Mouse (Mus musculus) neural tube, embryonic 11.5 days (tissue): ENCODE results near the gene Appbp2. TPM values are rescaled to one million over a fixed set of nuclear protein-coding genes. Genes with fewer than 3 reads are reported as not detected.

Source experiments
- ATAC-seq: fragments of 200-750 bp; cut with Nextera tagmentation; 2 replicates; pipeline ENCODE4 v1.8.0; 2017; ENCODE audit warnings: moderate number of reproducible peaks, mild to moderate bottlenecking, moderate TSS enrichment, moderate library complexity; ENCODE audit not compliant: insufficient read depth, low FRiP score, low TSS enrichment
- DNase-seq: peaks from one replicate; pipeline ENCODE4 v3.0.0-alpha.2; 2015; ENCODE audit warnings: low spot score
- H3K27ac ChIP-seq: fragments of 300-500 bp; sonication (generic); 2 replicates; pipeline ENCODE4 v1.5.1; 2014; ENCODE audit warnings: low read depth, mild to moderate bottlenecking, low read length
- H3K27me3 ChIP-seq: fragments of 300-500 bp; sonication (generic); 2 replicates; pipeline ENCODE4 v1.6.1; 2014; ENCODE audit warnings: mild to moderate bottlenecking, low read length, mixed read lengths; ENCODE audit not compliant: control insufficient read depth, insufficient read depth
- H3K36me3 ChIP-seq: fragments of 300-500 bp; sonication (generic); 2 replicates; pipeline ENCODE4 v1.6.1; 2014; ENCODE audit warnings: mild to moderate bottlenecking, low read length, moderate library complexity, mixed read lengths; ENCODE audit not compliant: control insufficient read depth, insufficient read depth
- H3K4me1 ChIP-seq: fragments of 300-500 bp; sonication (generic); 2 replicates; pipeline ENCODE4 v1.6.1; 2014; ENCODE audit warnings: low read length, mixed read lengths; ENCODE audit not compliant: control insufficient read depth, insufficient read depth
- H3K4me2 ChIP-seq: fragments of 300-500 bp; sonication (generic); 2 replicates; pipeline ENCODE4 v1.6.1; 2014; ENCODE audit warnings: low read depth, mild to moderate bottlenecking, moderate library complexity
- H3K4me3 ChIP-seq: fragments of 300-500 bp; sonication (generic); 2 replicates; pipeline ENCODE4 v1.5.1; 2014; ENCODE audit warnings: low read depth, low read length
- H3K9ac ChIP-seq: fragments of 300-500 bp; sonication (generic); 2 replicates; pipeline ENCODE4 v1.6.1; 2014; ENCODE audit warnings: mild to moderate bottlenecking, low read length
- H3K9me3 ChIP-seq: fragments of 300-500 bp; sonication (generic); 2 replicates; pipeline ENCODE4 v1.6.1; 2016; ENCODE audit warnings: low read length; ENCODE audit not compliant: control insufficient read depth
- WGBS: fragments of 180-500 bp; shearing (Covaris S2); extraction: QIAGEN DNeasy Blood & Tissue Kit; methylation state at CpG from one replicate; pipeline ENCODE4 v1.1.7; 2014; 5-methylcytosine and 5-hydroxymethylcytosine counted together
- polyA plus RNA-seq: library from polyadenylated mRNA; unstranded; fragments of >200 nt; fragmentation: Nextera tagmentation; extraction: Ambion mirVana; gene quantifications from 2 replicates; pipeline ENCODE4 v1.2.1, GENCODE M21; 2014

Gene Appbp2
- polyA plus RNA-seq, 1 experiment from 2014 or later, result 61.5 TPM

DNA sequence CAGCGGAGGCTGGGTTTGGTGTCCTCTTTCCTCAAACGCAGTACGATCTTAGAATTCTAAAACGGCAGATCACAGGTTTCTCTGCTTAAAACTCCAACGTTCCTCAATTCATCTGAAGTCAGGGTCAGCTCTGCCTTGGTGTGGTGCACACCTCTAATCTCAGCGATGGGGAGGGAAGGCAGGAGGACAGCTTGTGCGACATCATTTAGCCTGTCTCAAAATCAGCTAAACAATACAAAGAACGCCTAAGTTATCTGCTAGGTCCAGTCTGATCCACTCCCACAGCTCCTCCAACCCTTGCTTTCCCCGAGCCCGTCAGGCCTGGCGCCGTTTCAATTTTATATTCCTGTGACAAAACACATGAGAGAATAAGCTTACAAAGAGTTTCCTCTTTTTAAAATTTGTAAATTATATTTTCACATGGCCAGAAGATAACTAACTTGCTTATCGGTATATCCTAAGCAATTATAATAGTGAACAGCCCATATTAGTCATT lies 51.6 kb downstream of the Appbp2 start:
- no peaks in the 10 kb centered on the region for H3K4me1 ChIP-seq
- H3K9me3 ChIP-seq, result no peaks in the 10 kb centered on the region
- 32% methylated on average over 13 of the region's 13 CpGs for WGBS
- no peak overlapping the region for H3K27ac ChIP-seq
- peak overlapping the region; percentile 45; the same call in 1 of the 2 replicates for H3K9ac ChIP-seq
- H3K4me2 ChIP-seq, result peak overlapping the region; percentile 38
- DNase-seq, result no peak
- no peaks in the 10 kb centered on the region for H3K36me3 ChIP-seq
- peak overlapping the region; percentile 12 for H3K4me3 ChIP-seq
- H3K27me3 ChIP-seq, result no peaks in the 10 kb centered on the region
- no peak for ATAC-seq

DNA sequence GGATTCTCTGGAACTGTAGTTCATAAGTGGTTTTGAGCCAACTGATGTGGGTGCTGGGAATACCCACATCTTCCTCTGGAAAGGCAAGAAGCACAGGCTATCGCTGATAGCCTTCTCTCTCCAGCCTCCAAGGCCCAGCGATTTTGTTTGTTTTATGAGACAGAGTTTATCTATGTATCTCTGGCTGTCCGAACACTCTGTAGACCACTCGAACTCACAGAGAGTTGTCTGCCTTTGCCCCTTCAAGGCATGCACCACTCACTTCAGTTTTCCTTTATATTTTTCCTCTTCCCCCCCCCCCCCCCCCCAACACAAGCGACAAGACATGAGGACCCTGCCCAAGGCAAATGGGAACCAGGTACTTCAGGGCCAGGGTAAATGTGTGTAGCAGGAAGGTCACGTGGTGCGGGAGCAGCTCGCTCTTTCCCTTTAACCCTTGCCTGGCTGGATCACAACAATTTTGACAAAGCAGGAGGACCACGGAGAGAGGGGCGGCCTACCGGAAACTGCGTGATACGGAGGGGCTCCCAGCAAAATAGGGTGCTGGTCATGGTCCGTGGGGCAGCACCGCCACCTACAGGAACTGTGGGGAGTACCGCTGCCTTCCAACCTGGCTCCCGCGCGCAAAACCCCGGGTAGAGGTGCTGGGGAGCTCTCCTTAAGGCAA lies 52.2 kb downstream of the Appbp2 start:
- WGBS, result 5% methylated on average over 20 of the region's 20 CpGs
- DNase-seq, result peak; percentile 88
- Histone ChIP-seq H3K4me3 (peak overlapping the region; percentile 12), H3K27me3 (no peaks in the 10 kb centered on the region), H3K9ac (peak overlapping the region; percentile 45), H3K4me1 (no peaks in the 10 kb centered on the region), H3K9me3 (no peaks in the 10 kb centered on the region), H3K27ac (no peak overlapping the region), H3K36me3 (no peaks in the 10 kb centered on the region), H3K4me2 (peak overlapping the region; percentile 38)
- peak; percentile 81 for ATAC-seq

DNA sequence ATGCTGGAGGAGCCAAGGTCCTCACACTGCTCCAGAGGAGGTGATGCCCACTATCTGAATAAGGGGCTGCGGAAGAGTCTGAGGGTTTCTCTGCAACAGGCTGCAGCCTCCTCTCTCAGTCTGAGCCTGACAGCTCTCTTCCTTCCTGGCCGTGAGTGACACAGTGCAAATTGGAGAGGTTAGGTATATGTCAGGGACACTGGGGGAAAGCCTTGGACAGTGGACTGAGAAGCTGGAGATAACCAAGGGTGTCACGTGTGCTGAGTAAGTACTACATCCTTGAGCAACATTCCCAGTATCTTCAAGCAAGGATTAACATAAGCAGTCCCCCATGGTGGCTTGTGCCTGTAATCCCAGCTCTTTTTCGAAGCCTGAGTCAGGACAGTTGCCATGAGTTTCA lies 56.5 kb downstream of the Appbp2 start:
- H3K4me2 ChIP-seq, result no peak overlapping the region
- WGBS, result 83% methylated on average over 4 of the region's 4 CpGs

DNA sequence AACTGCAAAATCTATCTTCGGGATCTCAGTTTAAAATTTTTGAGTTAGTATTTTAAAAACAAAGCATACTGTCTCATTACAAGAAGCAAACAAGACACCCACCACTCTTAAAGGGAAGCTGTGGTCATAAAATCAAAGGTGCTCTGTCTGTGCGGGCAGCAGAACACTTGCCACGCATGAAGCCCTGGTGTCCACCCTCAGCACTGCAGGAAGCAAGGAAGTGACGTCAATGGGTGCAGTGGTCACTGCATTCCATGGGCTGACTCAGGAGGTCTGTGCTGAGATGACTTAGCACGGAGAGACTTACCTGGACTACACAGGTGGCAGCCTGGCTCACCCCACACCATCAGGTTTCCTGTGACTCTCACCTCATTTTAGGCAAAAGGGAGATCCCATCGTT lies 57.2 kb downstream of the Appbp2 start:
- no peak for DNase-seq
- Histone ChIP-seq H3K4me1 (no peaks in the 10 kb centered on the region), H3K9me3 (no peaks in the 10 kb centered on the region), H3K36me3 (no peaks in the 10 kb centered on the region), H3K9ac (no peak overlapping the region), H3K27me3 (no peaks in the 10 kb centered on the region), H3K4me2 (no peak overlapping the region), H3K27ac (no peak overlapping the region), H3K4me3 (no peak overlapping the region)
- 84% methylated on average over 6 of the region's 6 CpGs for WGBS
- ATAC-seq, result no peak

More for the DNA sequence above, 56.5 kb downstream of the Appbp2 start:
- Histone ChIP-seq H3K27me3 (no peaks in the 10 kb centered on the region), H3K4me1 (no peaks in the 10 kb centered on the region), H3K9me3 (no peaks in the 10 kb centered on the region), H3K4me3 (no peak overlapping the region), H3K9ac (no peak overlapping the region), H3K36me3 (no peaks in the 10 kb centered on the region), H3K27ac (no peak overlapping the region)
- no peak for ATAC-seq
- no peak for DNase-seq

DNA sequence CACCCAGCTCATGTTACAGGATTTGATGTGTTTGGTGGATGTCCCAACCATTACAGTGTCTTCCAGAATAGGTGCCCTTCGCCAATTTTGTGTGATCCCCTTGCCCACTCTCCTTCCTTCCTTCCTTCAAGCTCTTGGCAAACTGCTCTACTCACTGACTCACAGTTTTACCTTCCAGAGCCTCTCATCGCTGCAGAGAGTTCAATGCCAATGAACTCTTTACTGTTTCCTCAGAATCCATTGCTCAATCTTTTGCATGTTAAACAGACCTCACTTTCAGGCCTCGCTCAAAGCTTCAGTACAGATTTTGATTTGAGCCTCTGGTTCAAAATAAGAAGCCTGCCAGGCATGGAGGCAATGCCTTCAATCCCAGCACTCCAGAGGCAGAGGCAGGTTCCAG lies 59.0 kb downstream of the Appbp2 start:
- DNase-seq, result no peak
- H3K4me2 ChIP-seq, result no peak overlapping the region
- H3K36me3 ChIP-seq, result no peaks in the 10 kb centered on the region
- ATAC-seq, result no peak
- no peaks in the 10 kb centered on the region for H3K27me3 ChIP-seq
- no peaks in the 10 kb centered on the region for H3K4me1 ChIP-seq
- no peaks in the 10 kb centered on the region for H3K9me3 ChIP-seq
- WGBS, result 88% methylated on average over 3 of the region's 3 CpGs
- H3K4me3 ChIP-seq, result no peak overlapping the region
- H3K27ac ChIP-seq, result no peak overlapping the region
- H3K9ac ChIP-seq, result no peak overlapping the region

DNA sequence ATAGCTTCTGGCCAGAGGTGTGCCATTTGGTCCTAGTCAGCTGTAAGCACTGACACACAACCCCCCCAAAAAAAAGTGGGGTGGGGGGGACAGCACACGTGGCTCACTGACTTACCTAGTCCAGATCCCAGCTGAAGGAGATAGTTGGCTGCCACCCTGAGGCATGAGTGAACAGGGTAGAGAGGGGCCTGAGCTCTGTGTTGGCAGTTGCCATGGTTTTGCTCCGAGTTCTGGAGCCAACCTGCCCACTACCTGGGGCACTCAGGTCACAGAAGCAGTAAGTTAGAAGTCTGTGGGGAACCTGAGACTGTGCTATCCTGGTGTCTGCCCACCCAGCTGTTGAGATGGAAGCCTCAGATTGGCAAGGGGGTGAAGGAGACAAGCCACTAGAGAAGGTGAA lies 64.1 kb downstream of the Appbp2 start:
- Histone ChIP-seq H3K4me3 (no peak overlapping the region), H3K4me2 (no peak overlapping the region), H3K9ac (no peak overlapping the region), H3K36me3 (no peaks in the 10 kb centered on the region), H3K9me3 (no peaks in the 10 kb centered on the region), H3K27ac (no peak overlapping the region), H3K4me1 (no peaks in the 10 kb centered on the region), H3K27me3 (no peaks in the 10 kb centered on the region)
- ATAC-seq (no peak), DNase-seq (no peak)
- WGBS, result 43% methylated on average over 2 of the region's 2 CpGs

DNA sequence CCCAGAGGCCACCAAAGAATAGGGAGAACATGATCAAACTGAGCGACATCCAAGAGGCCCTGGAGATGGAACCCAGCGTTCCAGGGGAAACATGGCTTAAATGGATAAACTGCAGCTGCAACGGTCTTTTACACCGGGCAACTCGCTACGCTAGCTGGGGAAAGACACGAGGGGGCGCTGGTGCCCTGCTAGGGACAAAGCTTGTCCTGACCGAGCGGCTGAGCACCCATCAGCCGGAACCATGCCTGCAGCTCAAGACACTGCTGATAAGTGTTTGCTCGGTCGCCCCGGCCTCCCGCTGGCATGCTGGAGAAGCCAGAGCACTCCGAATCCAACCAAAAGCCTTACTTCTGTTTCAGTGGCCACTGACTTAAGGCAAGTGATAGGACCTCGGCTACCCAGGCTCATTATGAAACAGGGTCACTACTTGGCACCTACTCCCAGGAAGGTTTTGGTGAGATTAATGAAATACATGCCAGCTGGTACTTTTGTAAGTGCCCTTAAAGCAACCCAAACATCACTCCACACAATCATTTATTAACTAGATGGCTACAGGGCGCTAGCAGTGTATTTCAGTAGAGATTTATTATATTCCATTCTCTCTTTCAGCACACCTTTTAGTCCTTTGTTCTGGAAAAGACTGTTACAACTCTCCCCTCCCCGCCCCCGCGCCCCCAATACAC lies 64.7 kb downstream of the Appbp2 start, which contains the start of gene 1700125H20Rik:
TSS of gene 1700125H20Rik (plus strand) at position 347 of the 683 bp plus-strand sequence.
- WGBS, result 11% methylated on average over 21 of the region's 21 CpGs
- peak; percentile 92 for DNase-seq
- Histone ChIP-seq H3K9me3 (no peaks in the 10 kb centered on the region), H3K4me1 (no peaks in the 10 kb centered on the region), H3K36me3 (no peaks in the 10 kb centered on the region), H3K9ac (peak within 1 kb of the TSS; percentile 62), H3K4me3 (no peak within 1 kb of the TSS), H3K27me3 (no peaks in the 10 kb centered on the region), H3K4me2 (peak within 1 kb of the TSS; percentile 48), H3K27ac (no peak within 1 kb of the TSS)
- ATAC-seq, result peak; percentile 78; the same call in 1 of the 2 replicates

DNA sequence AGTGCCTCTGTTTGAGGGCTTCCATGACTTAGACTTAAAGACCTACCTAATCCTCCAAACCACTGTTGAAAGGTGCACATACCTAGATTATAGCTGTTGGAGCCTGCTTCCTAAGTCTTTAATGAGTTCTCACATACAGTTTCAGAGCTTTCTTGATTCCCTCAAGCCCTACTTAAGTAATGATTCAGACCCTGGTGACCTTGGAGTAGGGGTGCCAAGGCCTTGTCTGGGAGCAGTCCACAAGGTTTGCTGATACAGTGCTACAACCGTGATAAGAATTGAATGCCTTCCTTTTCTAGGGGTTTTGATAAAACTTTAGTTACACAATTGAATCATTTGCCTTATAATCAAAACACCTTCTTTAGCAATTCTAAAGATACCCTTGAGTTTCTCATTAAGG lies 67.4 kb downstream of the Appbp2 start:
- Histone ChIP-seq H3K4me3 (no peak overlapping the region), H3K9me3 (no peaks in the 10 kb centered on the region), H3K4me1 (no peaks in the 10 kb centered on the region), H3K27me3 (no peaks in the 10 kb centered on the region), H3K36me3 (no peaks in the 10 kb centered on the region), H3K27ac (no peak overlapping the region), H3K4me2 (no peak overlapping the region), H3K9ac (no peak overlapping the region)
- 83% methylated on average over 1 of the region's 1 CpGs for WGBS
- no peak for ATAC-seq
- DNase-seq, result no peak

DNA sequence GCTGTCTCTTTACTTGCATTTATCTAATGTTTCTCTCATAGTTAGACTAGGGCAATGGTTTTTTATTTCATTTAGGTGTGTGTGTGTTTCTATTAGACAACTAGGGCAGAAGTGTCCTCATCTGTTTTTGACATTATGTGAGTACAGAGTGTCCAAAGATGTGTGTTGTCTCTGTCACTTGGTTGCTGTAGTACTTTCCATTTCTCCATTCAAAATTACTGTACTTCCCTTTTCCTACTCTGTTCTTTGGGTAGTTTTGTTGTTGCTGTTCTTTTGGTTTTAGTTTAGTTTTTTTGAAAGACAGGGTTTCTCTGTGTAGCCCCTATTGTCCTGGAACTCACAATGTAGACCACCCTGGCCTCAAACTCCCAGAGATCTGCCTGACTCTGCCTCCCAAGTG lies 70.6 kb downstream of the Appbp2 start:
- Histone ChIP-seq H3K36me3 (no peaks in the 10 kb centered on the region), H3K4me3 (no peak overlapping the region), H3K4me2 (no peak overlapping the region), H3K27me3 (no peaks in the 10 kb centered on the region), H3K27ac (no peak overlapping the region), H3K9me3 (no peaks in the 10 kb centered on the region), H3K4me1 (no peaks in the 10 kb centered on the region), H3K9ac (no peak overlapping the region)
- ATAC-seq (no peak), DNase-seq (no peak)
